Comparison of ENCODE assay signal across 29 mouse cellular contexts in the genomic region with DNA sequence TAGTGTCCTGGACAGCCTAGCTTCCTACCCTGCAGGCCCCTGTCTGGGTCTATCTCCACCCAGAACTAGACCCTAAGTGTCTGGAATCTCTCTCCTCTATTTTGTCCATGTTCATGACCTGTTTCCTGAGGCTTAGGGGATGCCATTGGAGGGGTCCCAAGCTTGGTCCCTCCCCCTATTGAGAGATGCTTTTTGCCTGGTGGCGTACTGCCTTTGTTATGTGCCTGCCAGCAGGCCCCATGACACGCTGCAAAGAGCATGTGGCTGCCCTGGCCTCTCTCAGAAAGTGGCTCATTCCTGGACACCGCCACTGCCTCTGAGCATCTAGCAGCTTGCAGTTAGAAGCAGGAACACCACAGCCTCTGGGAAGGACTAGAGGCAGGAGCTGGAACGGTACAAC. TPM values are rescaled to one million over a fixed set of nuclear protein-coding genes. Genes with fewer than 3 reads are reported as not detected.
DNase-seq lines count a peak whose midpoint lies in the region; ATAC-seq and TF ChIP-seq lines count a peak whose summit lies in the region.
"Had no signal": no experiment of that assay in that cellular context is flagged by ENCODE, and none has a peak within 500 bp of the region (broad histone marks: within the 10 kb centered on the region; RNA-seq: fewer than 3 reads in every experiment).

Gene Birc7, plus strand, starts transcription at position 301 of the 400 bp plus-strand sequence.

- 49% methylated on average over 4 of the region's 4 CpGs for WGBS in hindbrain, embryonic 11.5 days
- 41% methylated on average over 4 of the region's 4 CpGs for WGBS in hindbrain, embryonic 14.5 days
- 35% methylated on average over 4 of the region's 4 CpGs for WGBS in midbrain, embryonic 14.5 days

- no peaks in the 10 kb centered on the region for H3K4me1 ChIP-seq in hindbrain, embryonic 11.5 days (replicated peaks; ENCODE audit: control insufficient read depth, insufficient read depth, low read length)
- H3K4me1 ChIP-seq in hindbrain, embryonic 14.5 days (replicated peaks; ENCODE audit: control insufficient read depth, insufficient read depth, low read length) = no peaks in the 10 kb centered on the region
- H3K4me1 ChIP-seq in E14TG2a.4 (replicated peaks; ENCODE audit: low read depth, low read length) = peaks cover 32% of the 10 kb centered on the region
- no peaks in the 10 kb centered on the region for H3K4me1 ChIP-seq in midbrain, embryonic 14.5 days (ENCODE audit: control insufficient read depth, insufficient read depth, low read length)
- H3K4me1 ChIP-seq: heart, embryonic 15.5 days; liver, embryonic 12.5 days had no signal

- no peak for DNase-seq in hindbrain, embryonic 11.5 days (ENCODE audit: low spot score)
- no peak for DNase-seq in hindbrain, embryonic 14.5 days (ENCODE audit: low spot score)
- peak; percentile 16 for DNase-seq in R1 (ENCODE audit: low read depth, low spot score)
- DNase-seq in midbrain, embryonic 14.5 days = no peak
- no peak for DNase-seq in urinary bladder, postnatal 10 days (ENCODE audit: low spot score)
- DNase-seq: adrenal gland, postnatal 10 days; B cell, adult 2 months; cerebellum, adult 11 months; cerebellum, adult 9-10 months; cerebellum, postnatal 36 days; embryo, embryonic 11 days; gastrocnemius, postnatal 10 days; kidney, adult 8-10 months; kidney, postnatal 10 days; layer of hippocampus, postnatal 36 days; left cerebral cortex, postnatal 4 days; liver, postnatal 0 days; lung, postnatal 36 days; right cerebral cortex, postnatal 4 days; thymus, adult 2 months; thymus, postnatal 4 days had no signal

- H3K4me3 ChIP-seq in hindbrain, embryonic 11.5 days (ENCODE audit: low read depth, low read length) = no peak within 1 kb of the TSS
- H3K4me3 ChIP-seq in hindbrain, embryonic 14.5 days (replicated peaks; ENCODE audit: low read length) = no peak within 1 kb of the TSS
- H3K4me3 ChIP-seq in E14TG2a.4 (replicated peaks; ENCODE audit: low read length) = 0 out of 2 replicates have a peak within 1 kb of the TSS, but pooled peaks have one; percentile 21
- no peak within 1 kb of the TSS for H3K4me3 ChIP-seq in midbrain, embryonic 14.5 days (replicated peaks; ENCODE audit: low read depth, low read length)
- H3K4me3 ChIP-seq: embryonic facial prominence, embryonic 12.5 days; heart, embryonic 15.5 days; liver, embryonic 12.5 days had no signal

- no peaks in the 10 kb centered on the region for H3K27me3 ChIP-seq in hindbrain, embryonic 11.5 days (ENCODE audit: control insufficient read depth, insufficient read depth, low read length)
- no peaks in the 10 kb centered on the region for H3K27me3 ChIP-seq in hindbrain, embryonic 14.5 days (ENCODE audit: control insufficient read depth, insufficient read depth, low read length)
- no peaks in the 10 kb centered on the region for H3K27me3 ChIP-seq in E14TG2a.4 (ENCODE audit: insufficient read depth, low read length)
- no peaks in the 10 kb centered on the region for H3K27me3 ChIP-seq in midbrain, embryonic 14.5 days (ENCODE audit: control insufficient read depth, insufficient read depth, low read length)
- H3K27me3 ChIP-seq: embryonic facial prominence, embryonic 12.5 days; heart, embryonic 15.5 days had no signal

- H3K4me2 ChIP-seq in hindbrain, embryonic 11.5 days (replicated peaks; ENCODE audit: low read depth, low read length) = no peak within 1 kb of the TSS
- H3K4me2 ChIP-seq in hindbrain, embryonic 14.5 days (replicated peaks) = no peak within 1 kb of the TSS
- H3K4me2 ChIP-seq in midbrain, embryonic 14.5 days (ENCODE audit: low read length) = no peak within 1 kb of the TSS
- H3K4me2 ChIP-seq: embryonic facial prominence, embryonic 12.5 days; heart, embryonic 15.5 days; liver, embryonic 12.5 days had no signal

- ATAC-seq in hindbrain, embryonic 11.5 days (ENCODE audit: low FRiP score) = no peak
- ATAC-seq in hindbrain, embryonic 14.5 days (ENCODE audit: low FRiP score) = no peak
- no peak for ATAC-seq in midbrain, embryonic 14.5 days (ENCODE audit: low FRiP score, low TSS enrichment)
- ATAC-seq: intestine, embryonic 16.5 days; liver, postnatal 0 days had no signal

- H3K9ac ChIP-seq in hindbrain, embryonic 11.5 days (ENCODE audit: low read depth, low read length) = 0 out of 2 replicates have a peak within 1 kb of the TSS, but pooled peaks have one; percentile 16
- no peak within 1 kb of the TSS for H3K9ac ChIP-seq in hindbrain, embryonic 14.5 days
- H3K9ac ChIP-seq in midbrain, embryonic 14.5 days (replicated peaks; ENCODE audit: low read length) = no peak within 1 kb of the TSS
- H3K9ac ChIP-seq: embryonic facial prominence, embryonic 12.5 days; heart, embryonic 15.5 days; liver, embryonic 12.5 days; liver, postnatal 0 days had no signal

- no peaks in the 10 kb centered on the region for H3K9me3 ChIP-seq in hindbrain, embryonic 11.5 days (ENCODE audit: control insufficient read depth, low read length)
- no peaks in the 10 kb centered on the region for H3K9me3 ChIP-seq in hindbrain, embryonic 14.5 days (ENCODE audit: control insufficient read depth, low read length)
- no peaks in the 10 kb centered on the region for H3K9me3 ChIP-seq in E14TG2a.4 (ENCODE audit: low read length)
- no peaks in the 10 kb centered on the region for H3K9me3 ChIP-seq in midbrain, embryonic 14.5 days (ENCODE audit: control insufficient read depth, low read length)
- H3K9me3 ChIP-seq: embryonic facial prominence, embryonic 12.5 days; heart, embryonic 15.5 days; liver, embryonic 12.5 days had no signal

- TF ChIP-seq CTCF in E14TG2a.4 (conservative IDR thresholded peaks at IDR 0.05; ENCODE audit: low read length) = no peak

- H3K27ac ChIP-seq in hindbrain, embryonic 11.5 days (ENCODE audit: low read depth, low read length) = no peak within 1 kb of the TSS
- H3K27ac ChIP-seq in hindbrain, embryonic 14.5 days = no peak within 1 kb of the TSS
- 0 out of 2 replicates have a peak within 1 kb of the TSS, but pooled peaks have one; percentile 13 for H3K27ac ChIP-seq in midbrain, embryonic 14.5 days (replicated peaks; ENCODE audit: low read depth, low read length)
- H3K27ac ChIP-seq: embryonic facial prominence, embryonic 12.5 days; heart, embryonic 15.5 days; liver, embryonic 12.5 days had no signal

- no peaks in the 10 kb centered on the region for H3K36me3 ChIP-seq in hindbrain, embryonic 11.5 days (ENCODE audit: control insufficient read depth, insufficient read depth, low read length)
- H3K36me3 ChIP-seq in hindbrain, embryonic 14.5 days (replicated peaks; ENCODE audit: control insufficient read depth, insufficient read depth) = 0 out of 2 replicates have a peak, but pooled peaks cover 9% of the 10 kb centered on the region
- H3K36me3 ChIP-seq in E14TG2a.4 (ENCODE audit: insufficient read depth, low read length) = no peaks in the 10 kb centered on the region
- no peaks in the 10 kb centered on the region; the same call in 1 of the 2 replicates for H3K36me3 ChIP-seq in midbrain, embryonic 14.5 days (ENCODE audit: control insufficient read depth, insufficient read depth, low read length)
- H3K36me3 ChIP-seq: embryonic facial prominence, embryonic 12.5 days; heart, embryonic 15.5 days; liver, embryonic 12.5 days had no signal

RNA-seq across cellular contexts. Expression of gene Birc7, which starts in this region (rescaled TPM):
- 0.49 and 0.65 TPM in 2 replicates for polyA plus RNA-seq in hindbrain, embryonic 11.5 days (2014; fragmentation: Nextera tagmentation; extraction: Ambion mirVana)
- polyA plus RNA-seq in hindbrain, embryonic 14.5 days (2014; fragmentation: Nextera tagmentation; extraction: Ambion mirVana) = 0.33 TPM in 1 of 2 replicates, not detected in the other
- 0.18 and 0.38 TPM in 2 replicates for polyA plus RNA-seq in midbrain, embryonic 14.5 days (2014; fragmentation: Nextera tagmentation; extraction: Ambion mirVana)
- polyA plus RNA-seq: embryonic facial prominence, embryonic 12.5 days; heart, embryonic 15.5 days; large intestine, adult 2 months; limb, embryonic 14.5 days; liver, embryonic 12.5 days; liver, postnatal 0 days; lung, embryonic 16.5 days had no signal
